Mouse (Mus musculus) cerebellum, adult 9-11 months (tissue): ENCODE results near the gene C5ar2.
"Not testable (repeated sequence)": the region's sequence is repeated elsewhere in the genome, so short reads cannot be mapped to it uniquely, and the experiment has no call there.

Source experiments
- DNase-seq: peaks from one replicate; pipeline ENCODE4 v3.0.0; 2022

The C5ar2 gene

DNA sequence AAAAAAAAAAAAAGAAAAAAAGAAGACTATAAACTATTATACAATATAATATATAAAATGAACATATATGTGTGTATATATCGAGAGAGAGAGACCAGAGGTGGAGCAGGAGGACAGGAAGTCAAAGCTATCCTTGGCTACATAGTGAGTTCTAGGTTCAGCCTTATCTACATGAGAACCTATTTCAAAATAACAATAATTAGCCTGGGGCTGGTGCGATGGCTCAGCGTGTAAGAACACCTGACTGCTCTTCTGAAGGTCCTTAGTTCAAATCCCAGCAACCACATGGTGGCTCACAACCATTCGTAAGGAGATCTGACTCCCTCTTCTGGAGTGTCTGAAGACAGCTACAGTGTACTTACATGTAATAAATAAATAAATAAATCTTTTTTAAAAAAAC lies 12.0 kb upstream of the C5ar2 start:
- DNase-seq = not testable (repeated sequence)

DNA sequence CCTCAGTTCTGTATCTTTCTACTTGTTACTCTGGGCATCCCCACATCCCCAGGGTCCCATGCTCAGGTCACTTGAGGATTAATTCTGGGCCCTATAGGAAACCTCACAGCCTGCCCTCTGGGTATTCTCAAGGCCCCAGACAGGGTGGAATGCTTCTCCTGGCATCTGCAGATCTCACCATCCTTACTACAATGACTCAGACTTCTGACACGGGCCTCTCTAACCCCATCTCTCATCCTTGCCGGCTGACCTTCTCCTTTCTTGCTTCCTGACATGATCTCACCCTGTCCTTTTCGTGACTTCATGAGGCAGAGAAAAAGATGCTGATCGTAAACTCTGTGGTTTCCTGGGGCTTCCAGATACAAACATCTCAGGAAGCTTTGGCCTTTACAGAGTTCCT lies 10.2 kb upstream of the C5ar2 start:
- no peak for DNase-seq

- DNase-seq = no peak
These were observed 6.7 kb upstream of the C5ar2 start for GRCm38 (mm10) chr7:16250687-16251086.

DNA sequence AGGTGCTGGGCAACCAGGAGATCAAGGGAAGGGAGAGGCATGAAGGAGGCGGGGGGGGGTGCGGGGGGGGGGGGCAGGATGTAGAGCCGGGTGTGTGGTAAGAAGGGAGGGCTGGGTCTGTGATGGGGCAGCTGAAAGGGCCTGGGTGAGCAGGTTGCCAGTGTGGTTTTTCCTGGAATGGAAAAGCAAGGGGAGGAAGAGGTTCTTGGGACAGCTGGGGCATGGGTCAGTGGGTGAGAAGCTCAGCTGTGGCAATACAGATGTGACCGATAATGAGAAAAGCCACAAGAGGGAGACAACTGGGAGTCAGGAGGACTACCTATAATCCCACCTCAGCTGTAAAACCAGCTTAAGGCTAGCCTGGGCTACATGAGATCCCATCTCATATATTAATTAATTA lies 2.0 kb upstream of the C5ar2 start:
- DNase-seq = no peak

- no peak for DNase-seq
These were observed 1.8 kb downstream of the C5ar2 start for GRCm38 (mm10) chr7:16242198-16242597.

DNA sequence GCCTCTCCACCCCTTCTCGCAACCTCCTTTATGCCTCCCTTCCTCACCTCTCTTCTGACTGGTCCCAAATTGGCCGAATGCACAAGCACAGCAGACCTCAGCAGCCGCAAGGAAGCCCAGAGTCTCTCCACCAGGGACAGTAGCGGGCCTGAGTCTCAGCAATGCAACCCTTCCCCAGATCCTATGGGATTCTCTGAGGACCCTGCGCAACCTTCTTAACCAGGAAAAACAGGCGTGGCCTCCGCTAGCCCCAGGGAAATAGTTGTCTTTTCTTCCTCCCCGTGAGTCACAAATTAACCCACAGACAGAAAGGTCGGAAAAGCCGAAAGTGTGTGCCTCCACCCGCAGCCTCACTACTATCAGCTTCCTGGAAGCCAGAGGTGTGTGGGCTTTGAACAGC lies 2.2 kb downstream of the C5ar2 start:
- no peak for DNase-seq

GRCm38 (mm10) chr7:16240978-16241303 lies 3.0 kb downstream of the C5ar2 start:
- no peak for DNase-seq

GRCm38 (mm10) chr7:16240281-16240977 lies 3.5 kb downstream of the C5ar2 start:
- DNase-seq = no peak

DNA sequence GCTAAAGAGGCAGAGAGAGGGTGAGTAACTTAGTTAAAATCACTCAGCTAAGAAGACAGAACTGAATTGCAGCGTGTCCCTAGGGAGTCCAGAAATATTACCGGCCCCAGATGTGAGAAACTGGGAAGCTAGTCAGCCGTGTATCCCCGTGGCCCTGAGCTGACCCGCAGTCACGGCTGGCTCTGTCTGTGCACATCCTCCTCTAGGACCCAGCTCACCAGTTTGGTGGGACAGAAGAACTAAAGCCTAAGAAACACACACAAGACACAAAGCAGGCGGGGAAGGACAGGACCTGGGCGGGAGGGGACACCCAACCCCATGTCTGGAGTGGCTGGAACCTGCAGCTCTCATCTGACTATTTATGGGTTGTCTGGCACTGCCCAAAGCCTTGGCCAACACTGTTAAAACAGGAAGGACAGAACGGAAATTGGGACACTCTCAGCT lies 4.4 kb downstream of the C5ar2 start:
- peak; percentile 83 for DNase-seq

DNA sequence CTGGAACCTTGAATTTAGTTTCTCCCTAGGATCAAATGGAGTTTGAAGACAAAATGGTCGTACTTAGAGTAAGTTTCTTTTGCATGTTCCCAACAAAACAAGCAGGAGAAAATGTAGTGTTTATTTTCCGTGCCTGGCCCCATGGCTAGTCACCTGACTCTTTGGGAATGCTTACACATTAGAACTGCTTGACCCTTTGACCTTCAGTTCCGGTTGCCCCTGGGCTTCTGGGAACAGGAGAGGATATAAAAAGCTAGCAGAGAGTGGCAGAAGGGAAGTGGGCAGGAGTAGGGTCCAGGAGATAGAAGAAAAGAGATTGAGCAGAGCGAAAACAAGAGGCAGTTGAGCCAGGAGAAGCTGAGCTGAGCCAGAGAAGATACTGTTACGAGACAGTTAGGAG lies 14.1 kb downstream of the C5ar2 start:
- DNase-seq = no peak

GRCm38 (mm10) chr7:16221582-16222272 lies 22.2 kb downstream of the C5ar2 start, which contains the start of gene Dhx34:
Gene Dhx34, minus strand, starts transcription at chr7:16222037.
- DNase-seq = peak; percentile 97

DNA sequence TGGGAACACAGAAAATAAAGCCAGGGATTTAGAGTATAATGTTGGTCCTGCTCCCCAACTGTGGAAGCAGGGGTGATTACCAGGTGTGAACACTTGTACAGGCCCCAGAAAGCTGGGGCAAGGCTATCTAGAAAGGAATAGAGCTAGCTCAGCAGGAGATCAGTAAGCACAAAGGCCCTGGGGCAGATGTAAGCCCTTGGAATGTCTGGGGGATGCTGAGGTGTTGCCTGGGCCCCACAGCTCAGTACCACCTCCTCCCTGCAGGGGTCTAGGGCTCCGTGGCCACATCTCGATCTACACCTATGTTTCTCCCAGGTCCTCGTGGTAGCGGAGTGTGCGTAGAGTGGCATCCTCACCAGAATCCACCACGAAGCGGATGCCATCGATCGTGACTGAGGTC lies 30.0 kb downstream of the C5ar2 start:
- no peak for DNase-seq

GRCm38 (mm10) chr7:16213196-16213595 lies 30.8 kb downstream of the C5ar2 start:
- no peak for DNase-seq

- DNase-seq = no peak
These were observed 33.0 kb downstream of the C5ar2 start for GRCm38 (mm10) chr7:16210862-16211365.

- no peak for DNase-seq
These were observed 34.9 kb downstream of the C5ar2 start for GRCm38 (mm10) chr7:16208781-16209665.

GRCm38 (mm10) chr7:16207496-16207895 lies 36.5 kb downstream of the C5ar2 start:
- DNase-seq = no peak

GRCm38 (mm10) chr7:16207076-16207475 lies 36.9 kb downstream of the C5ar2 start:
- peak; percentile 38 for DNase-seq

GRCm38 (mm10) chr7:16204791-16205190 lies 39.2 kb downstream of the C5ar2 start:
- no peak for DNase-seq

DNA sequence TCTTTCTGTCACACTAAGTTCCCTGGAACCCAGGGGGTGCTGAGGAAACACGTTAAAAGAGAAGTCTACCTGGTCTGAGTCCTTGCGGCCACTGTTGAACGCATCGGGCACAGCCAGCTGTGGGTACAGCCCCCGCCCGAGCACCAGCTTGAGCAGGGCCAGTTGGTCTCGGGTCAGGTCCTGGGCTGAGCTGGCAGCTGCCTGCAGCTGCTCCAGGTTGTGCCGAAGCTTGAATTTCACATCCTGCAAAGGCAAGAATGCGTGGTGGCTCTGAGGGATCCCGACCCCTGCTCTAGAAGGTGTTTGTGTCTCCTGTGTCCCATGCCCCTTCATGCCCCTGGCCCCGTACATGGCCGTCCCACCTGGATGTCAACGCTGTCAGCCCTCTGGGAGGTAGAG lies 40.5 kb downstream of the C5ar2 start:
- no peak for DNase-seq

DNA sequence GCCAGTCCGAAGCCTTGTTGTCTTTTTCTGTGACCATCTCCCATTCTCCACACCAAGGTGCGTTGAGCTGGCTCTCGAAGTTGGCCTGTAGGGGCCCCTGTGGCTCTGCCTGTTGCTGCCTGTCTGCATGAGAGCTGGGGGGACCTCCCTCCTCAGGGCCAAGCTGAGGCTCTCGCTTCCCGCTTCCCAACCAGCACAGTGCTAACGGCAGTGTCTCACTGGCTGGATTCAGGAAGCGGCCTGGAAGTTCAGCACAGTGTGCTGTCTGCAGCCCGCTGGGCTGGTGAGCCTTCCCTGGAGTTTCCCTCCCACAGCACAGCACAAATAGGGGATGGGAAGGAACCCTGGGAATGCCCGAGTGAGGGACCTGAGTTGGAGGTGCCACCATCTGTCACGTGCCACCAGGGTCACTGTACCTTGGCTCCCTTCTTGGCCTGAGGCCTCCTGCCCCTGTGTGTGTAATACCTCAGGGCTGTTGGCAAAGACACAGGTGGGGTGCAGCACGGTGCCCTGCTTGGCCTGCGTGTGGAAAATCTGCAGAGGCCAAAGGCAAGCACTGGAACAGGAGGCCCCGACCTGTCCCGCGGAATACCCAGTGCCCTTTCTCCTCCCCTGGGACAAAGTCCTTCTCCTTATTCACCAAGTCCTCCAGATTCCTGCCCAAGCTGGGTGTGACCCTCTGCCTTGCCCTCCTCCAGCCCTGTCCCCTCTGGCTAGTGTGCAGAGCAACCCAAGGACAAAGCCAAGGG lies 41.0 kb downstream of the C5ar2 start:
- DNase-seq = no peak

DNA sequence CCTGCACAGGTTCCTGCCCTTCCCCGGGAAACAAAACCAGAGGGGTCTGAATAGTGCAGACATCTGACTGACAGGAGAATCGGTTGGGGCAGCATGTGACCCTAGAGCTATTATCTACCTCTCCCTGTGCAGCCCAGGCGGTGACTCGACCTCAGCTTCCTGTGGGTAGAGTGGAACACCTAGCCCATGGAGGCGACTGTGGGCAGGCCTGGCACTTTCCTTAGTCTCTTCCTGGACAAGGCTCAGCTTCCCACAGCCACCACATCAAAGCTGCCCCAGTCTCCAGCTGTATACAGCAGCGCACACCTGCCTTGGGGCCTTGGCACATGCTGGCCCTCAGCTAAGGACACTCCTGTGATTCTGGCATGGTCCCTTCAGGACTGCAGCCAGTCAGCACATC lies 42.8 kb downstream of the C5ar2 start:
- DNase-seq = no peak

DNA sequence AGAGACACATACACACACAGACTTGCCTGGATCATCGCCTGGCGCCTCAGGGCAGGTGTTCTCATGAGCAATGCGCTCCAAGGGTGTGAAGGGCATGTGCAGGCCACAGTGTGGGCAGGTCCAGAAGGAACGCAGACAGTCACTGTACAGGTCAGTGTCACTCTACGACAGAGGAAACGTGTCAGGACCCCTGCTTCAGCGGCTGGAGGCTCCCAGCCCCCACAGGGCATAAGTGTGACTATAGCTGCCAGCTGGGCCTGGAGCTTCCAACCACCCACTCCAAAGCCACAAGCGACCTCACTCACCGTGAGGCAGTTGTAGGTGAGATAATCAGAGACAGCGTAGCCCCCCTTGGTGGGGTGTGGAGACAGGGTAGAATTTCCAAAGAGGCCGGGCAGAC lies 45.4 kb downstream of the C5ar2 start:
- DNase-seq = no peak

- no peak for DNase-seq
These were observed 46.8 kb downstream of the C5ar2 start for GRCm38 (mm10) chr7:16197166-16197565.
